Mouse (Mus musculus) heart, adult 8-10 months (tissue): ENCODE data around the gene Tk2. TPM values are rescaled to one million over a fixed set of nuclear protein-coding genes. Genes with fewer than 3 reads are reported as not detected.
"Not testable (repeated sequence)": the region's sequence is repeated elsewhere in the genome, so short reads cannot be mapped to it uniquely, and the experiment has no call there.

Source experiments
- DNase-seq: peaks from one replicate; pipeline ENCODE4 v3.0.0; 2022; ENCODE audit warnings: low spot score
- total RNA-seq, 4 experiments: library from RNA; stranded (reverse); gene quantifications; 2 replicates each; pipeline ENCODE4 v1.2.4; 2022

Gene Tk2
- 10 to 100 TPM in 1 of 4 experiments, 1 to 10 TPM in 3; 6.5 to 10.4 (median 9.3) TPM for total RNA-seq

- peak; percentile 70 for DNase-seq
Measured at GRCm38 (mm10) chr8:104248276-104248675, at the start of gene Tk2. Gene Tk2 (minus strand): TSS chr8:104248558.

DNA sequence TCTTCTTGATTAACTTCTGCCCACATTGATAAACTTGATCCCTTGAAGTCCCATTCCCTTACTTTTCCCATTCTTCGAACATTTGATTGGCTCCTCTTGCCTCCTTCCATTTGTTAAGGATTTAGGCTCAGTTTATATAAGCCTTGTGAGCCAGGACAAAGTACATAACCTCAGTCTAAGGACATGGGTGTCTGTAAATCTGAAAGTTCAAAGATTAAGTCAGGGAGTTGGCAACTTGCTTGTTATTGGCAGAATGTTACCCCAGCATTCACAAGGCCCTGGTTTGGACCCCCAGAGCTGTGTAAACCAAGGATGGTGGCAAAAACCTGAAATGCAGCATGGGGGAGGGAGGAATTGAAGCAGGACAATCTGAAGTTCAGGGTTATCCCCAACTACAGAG, 46.0 kb upstream of the Tk2 start:
- DNase-seq, result no peak

DNA sequence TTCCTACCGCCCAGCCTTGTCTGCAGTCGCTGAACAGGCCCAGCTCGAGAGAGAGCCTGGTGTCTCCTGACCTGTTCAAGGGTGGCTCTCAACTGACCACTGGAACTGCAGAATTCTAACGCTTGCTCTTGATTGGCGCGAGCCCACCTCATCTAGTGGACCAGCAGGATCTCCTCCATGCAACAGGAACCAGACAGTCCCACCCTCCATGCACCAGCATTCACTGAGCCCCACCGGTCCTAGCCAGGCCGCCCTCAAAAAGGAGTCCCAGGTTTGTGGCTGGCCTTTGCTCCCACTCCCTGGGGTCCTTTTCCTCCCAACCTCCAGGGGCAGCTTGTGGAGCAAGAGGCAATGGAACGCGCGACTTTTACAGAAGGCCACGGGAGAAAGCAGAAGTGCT, 44.7 kb upstream of the Tk2 start, which contains the start of gene Cmtm2a:
Cmtm2a (minus strand) TSS at position 101 of the 400 bp plus-strand sequence.
- DNase-seq, result not testable (repeated sequence)

DNA sequence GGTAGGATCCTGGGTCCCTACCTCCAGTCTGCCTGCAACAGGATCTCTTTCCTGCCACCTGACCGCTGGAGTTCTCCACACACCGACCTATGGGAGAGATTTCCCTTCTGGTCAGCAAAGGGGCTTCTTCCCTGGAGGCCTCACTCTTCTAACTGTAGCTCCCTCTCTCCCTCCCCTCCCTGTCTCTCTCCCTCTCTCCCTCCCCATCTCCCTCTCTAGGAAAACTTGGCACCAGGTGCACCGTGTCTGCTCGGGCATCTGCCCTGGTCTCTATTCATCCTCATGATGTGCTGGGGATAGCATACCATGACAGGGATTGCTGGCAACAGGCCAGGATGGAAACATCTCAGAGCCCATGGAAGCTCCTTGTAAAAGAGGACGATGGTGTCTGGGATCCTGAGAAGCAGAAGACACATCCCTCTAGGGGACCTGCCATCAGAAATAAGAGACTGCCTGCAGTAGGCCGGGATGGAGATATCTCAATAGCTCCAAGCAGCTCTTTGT, 20.6 kb upstream of the Tk2 start:
- DNase-seq, result no peak

DNA sequence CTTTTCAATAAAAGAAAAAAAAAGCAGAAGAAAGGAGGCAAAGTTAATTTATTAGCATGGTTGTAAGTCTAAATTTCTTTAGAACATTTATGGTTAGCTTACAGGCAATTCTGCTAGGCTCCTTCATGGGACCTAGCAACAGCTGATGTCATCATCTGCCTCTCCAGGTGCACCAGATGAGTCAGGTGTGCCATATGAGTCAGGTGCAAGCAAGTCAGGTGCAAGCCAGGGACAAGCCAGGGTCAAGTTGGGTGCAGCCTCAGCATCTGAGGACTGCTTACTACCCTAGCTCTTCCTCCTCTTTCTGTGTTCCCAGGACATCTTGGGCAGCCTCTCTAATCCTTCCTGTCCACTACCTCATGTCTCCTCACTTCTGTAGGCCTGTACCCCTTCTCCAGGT, 20.0 kb upstream of the Tk2 start:
- DNase-seq, result no peak

DNA sequence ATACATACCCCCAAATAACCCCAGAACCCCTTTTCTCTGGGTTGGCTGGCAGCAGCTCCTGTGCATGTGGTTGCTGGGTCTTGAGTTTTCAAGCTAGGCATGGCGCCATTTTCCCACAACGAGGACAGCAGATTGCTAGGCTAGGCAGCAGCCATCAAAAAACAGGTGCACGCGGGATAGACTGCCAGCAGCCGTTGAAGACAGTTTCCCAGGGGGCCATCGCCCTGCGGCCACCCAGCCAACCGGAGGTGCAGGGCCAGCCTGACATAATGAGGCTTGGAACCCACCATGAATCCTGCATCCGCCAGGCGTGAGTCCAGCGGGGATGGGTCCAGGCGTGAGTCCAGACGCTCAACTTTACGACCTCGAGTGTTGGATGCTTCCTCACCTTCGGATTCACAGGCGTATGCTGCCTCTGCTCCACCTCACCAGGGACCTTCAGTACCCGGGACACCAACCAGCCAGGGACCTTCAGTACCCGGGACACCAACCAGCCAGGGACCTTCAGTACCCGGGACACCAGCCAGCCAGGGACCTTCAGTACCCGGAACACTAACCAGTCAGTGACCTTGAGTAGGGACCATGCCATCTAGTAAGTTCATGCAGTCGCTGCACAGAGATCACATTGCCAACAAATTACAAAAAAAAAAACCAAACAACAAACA, 16.0 kb upstream of the Tk2 start:
- DNase-seq, result not testable (repeated sequence)

- not testable (repeated sequence) for DNase-seq
Measured at GRCm38 (mm10) chr8:104261802-104262201, 13.4 kb upstream of the Tk2 start.

DNA sequence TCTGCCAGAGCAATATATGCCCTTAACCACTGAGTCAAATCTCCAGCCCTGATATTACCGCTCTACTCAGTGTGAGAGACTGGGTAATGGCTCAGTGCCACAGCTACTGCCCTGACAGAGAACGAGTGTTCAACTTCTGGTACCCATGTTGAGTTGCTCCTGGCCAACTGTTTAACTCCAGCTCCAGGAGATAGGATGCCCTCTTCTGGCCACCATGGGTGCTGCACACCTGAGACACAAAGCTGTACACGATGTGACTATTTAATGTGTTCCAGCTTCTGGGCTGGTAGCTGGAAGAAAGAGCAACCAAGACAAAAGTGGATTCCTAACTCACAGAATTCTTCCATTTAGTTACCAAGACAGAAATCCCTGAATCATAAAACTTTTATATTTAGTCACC, 4.7 kb upstream of the Tk2 start:
- DNase-seq, result no peak

GRCm38 (mm10) chr8:104251461-104251860, 3.1 kb upstream of the Tk2 start:
- DNase-seq, result no peak

DNA sequence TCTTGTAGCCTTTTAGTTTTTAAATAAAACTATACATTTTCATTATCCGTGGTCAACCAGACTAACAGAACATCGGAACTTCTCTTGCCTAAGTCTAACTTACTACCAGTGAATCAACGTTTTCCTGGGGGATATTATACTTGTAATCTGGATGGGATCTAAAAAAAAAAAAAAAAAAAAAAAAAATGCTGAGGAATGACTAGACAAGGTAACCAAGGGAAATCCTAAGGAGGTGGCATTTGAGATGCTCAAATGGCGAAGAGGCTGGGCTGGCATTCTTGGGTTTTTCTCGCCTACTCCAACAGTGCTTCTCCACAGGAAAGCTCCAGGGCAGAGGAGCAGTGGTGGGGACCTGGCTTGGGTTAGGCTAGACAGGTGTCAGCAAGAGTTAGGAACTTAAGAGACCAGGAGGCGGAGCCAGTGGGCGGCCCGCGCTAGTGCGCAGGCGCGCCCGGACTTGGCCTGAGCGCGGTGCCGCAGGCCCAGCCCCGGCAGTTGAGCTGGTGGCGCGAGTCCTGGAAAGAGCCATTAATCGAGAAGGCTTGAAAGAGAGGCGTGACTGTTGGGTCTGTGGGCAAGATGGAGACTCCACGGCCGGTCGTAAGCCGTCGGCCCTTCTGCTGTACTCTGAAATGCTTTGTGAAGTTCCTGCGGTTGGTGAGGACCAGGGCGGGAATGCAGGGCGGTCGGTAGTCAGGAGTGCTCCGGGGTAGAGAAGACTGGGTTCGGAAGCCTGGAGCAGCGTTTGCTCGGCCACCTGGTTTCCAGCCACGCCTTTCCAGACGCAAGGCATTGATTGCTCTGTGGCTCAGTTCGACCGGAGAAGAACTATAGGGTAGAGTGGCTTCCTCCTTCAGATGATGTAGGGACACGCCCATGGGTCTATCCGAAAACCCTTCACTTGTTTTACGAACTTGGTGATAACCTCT, 2.3 kb upstream of the Tk2 start, which contains the start of gene Cklf:
Cklf (plus strand) TSS at position 423 of the 929 bp plus-strand sequence.
- DNase-seq, result peak; percentile 84

DNA sequence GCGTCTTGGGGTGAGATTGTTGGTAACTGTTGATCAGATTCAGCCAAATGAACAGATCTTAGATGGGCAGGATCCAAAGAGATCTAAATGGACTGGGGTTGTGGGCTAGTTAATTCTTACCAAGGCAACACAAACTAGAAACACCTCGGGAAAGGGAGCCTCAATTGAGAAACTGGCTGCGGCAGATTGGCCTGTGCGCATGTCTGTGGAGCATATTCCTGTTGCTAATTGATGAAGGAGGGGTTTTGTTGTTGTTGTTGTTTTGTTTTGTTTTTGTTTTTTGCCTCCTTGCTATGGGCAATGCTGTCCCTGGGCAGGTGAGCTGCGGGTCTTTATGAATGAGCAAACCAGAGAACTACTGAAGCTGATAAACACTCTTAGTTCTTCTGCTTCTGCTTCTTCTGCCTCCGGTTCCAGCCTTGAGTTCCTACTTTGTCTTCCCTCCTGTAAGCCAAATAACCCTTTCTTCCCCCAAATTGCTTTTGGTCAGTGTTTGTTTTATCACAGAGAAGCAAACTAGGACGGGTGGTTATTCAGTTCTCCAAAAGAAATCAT, 1.2 kb upstream of the Tk2 start:
- no peak for DNase-seq

DNA sequence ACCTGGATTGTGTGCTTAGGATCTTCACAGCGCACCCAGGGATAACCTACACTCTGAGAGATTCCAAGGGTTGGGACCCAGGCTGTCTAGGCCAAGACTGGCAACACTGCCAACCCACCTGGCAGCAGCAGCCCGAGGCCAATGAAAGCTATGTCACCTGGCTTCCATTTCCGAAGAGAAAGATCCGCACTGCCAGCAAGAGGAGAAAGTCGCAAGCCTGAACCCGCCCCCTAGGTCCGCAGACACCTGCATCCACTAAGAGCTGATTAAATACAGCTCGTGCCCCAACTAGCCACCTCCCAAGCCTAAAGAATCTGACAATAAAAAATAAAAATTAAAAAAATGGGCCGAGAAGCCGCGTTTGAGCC, 466 bp downstream of the Tk2 start:
- no peak for DNase-seq

DNA sequence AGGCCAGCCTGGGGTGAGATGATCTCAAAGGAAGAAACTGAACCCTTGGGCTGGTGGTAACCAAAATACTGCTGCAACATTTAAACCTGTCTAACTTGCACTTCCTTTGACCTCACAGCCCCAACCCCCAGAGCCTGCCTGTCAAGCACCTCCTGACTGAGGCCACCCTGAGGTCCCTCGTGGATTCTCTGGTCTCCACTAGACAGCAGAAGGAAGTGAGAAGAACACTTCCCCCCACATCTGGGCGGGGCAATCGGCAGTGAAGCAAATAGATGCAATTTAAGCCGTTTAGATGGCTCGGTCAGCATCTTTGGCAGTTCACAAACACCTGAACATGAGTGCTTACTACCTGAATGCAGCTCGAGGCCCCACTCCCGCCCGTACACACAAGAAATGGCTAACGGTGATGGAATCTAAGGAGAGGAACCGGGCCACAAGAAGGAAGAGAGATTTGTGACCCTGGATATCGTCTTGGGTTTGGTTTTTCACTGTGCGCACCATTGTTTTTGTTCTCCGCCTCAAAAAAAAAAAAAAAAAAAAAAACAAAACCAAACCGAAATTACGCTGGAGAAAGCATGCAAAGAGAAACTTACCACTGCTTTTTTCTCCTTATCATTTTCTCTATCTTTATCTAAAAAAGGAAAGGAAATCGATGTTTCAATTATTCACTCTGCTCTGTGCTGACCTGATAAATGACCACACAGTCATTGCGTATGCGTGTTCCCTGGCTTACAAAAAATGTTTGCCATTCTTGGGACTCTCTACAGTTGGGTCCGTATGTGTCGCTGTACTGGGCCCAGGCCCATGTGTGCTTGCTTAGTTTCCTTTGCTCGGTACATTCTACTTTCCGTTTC, 1.1 kb downstream of the Tk2 start:
- peak; percentile 36 for DNase-seq

- no peak for DNase-seq
Measured at GRCm38 (mm10) chr8:104246621-104247020, 1.7 kb downstream of the Tk2 start.

- no peak for DNase-seq
Measured at GRCm38 (mm10) chr8:104242038-104242644, 6.2 kb downstream of the Tk2 start.

DNA sequence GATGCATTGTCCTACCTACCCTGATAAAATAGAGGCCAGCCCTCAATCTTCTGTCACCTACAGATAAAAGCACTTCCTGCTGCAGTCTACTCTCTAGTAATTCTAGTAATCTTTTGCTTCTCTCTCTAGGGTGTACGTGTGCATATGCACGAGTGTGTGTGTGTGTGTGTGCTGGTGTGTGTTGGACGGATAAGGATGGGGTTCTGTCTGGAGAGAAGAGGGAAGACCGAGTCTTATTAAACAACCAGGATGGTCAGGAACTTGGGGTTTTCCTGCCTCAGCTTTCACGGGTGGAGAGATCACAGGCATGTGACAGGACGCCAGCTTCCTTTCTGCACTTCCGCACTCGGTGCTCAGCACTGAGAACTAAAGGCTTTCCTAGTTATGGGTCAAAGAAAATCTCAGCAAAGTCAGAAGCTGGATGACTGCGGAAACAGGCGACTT, 8.9 kb downstream of the Tk2 start:
- peak; percentile 15 for DNase-seq

DNA sequence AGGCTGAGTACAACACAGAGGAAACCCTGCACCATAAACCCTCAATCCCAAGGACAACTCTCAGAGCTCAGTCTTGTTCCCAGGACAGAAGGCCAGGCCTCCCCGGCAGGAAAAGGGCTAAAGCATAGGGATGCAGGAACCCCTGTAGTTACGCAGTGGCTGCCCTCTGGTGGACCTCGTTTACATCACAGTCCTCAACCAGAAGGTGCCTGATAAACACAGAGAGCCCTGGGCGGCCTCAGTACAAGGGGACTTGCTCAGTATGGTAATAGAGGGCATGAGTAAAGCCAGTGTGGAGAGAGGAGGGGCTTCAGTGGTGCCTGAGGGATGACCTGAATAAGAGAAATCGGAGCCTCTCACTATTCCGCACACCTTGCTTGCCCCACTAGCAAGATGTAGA, 13.8 kb downstream of the Tk2 start:
- DNase-seq, result no peak

DNA sequence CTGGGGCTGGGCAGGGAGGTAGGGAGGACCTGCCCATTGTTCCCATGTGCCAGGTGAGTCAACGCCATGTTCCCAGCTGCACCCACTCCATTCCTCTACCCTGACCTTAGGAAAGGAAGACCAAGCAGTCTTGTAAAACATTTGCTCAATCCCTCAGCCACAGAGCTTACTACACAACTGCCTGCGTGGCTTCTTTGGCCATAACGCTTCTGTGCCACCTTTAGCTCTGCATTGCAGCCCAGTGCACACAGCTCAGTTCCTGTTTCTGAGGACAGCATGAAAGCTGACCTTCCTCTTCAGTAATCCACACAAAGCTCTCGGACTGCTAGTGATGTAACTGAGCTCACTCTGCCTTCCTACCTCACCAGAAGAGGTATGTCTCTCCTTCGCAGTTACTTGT, 15.4 kb downstream of the Tk2 start:
- no peak for DNase-seq

DNA sequence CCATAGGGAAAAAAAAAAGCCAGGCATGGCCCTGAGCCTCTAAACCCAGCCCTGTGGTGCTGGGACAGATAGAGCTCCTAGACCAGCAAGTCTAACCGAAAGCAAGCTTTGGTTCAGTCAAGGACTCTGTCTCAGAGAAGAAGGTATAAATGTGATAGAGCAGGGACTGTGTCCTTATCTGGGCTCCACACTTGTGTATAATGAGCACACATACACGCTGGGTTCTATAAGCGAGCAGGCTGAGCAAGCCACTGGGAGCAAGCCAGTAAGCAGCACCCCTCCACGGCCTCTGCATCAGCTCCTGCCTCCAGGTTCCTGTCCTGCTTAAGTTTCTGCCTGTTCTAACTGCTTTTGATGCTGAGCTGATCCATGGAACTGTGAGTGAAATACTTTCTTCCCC, 16.3 kb downstream of the Tk2 start:
- no peak for DNase-seq

GRCm38 (mm10) chr8:104230377-104230776, 18.0 kb downstream of the Tk2 start:
- no peak for DNase-seq

DNA sequence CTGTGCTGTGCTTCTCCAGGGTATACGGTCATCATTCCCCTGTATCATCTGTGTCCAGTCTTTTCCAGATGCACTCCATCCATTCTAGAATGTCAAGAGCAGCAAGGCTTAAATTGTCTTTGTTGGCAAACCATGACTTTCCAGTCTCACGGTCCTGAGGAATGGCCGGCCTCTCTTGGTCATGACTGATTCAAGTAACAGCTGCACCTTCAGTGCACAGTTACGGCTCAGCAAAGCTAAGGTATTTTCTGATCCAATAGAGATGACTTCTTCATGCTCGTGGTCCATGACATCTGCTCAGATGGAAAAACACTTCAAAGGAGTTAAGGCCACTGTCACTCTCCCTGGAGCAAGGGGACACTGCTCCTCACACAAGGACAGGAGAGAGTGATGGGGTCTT, 21.3 kb downstream of the Tk2 start:
- no peak for DNase-seq
